Mouse (Mus musculus): ENCODE measurements around the gene Gm973. TPM values are rescaled to one million over a fixed set of nuclear protein-coding genes. Genes with fewer than 3 reads are reported as not detected.

Gene Gm973
- polyA plus RNA-seq (2015; fragmentation: Nextera tagmentation; extraction: Ambion mirVana): 9.6 and 10.0 TPM in 2 replicates

DNA sequence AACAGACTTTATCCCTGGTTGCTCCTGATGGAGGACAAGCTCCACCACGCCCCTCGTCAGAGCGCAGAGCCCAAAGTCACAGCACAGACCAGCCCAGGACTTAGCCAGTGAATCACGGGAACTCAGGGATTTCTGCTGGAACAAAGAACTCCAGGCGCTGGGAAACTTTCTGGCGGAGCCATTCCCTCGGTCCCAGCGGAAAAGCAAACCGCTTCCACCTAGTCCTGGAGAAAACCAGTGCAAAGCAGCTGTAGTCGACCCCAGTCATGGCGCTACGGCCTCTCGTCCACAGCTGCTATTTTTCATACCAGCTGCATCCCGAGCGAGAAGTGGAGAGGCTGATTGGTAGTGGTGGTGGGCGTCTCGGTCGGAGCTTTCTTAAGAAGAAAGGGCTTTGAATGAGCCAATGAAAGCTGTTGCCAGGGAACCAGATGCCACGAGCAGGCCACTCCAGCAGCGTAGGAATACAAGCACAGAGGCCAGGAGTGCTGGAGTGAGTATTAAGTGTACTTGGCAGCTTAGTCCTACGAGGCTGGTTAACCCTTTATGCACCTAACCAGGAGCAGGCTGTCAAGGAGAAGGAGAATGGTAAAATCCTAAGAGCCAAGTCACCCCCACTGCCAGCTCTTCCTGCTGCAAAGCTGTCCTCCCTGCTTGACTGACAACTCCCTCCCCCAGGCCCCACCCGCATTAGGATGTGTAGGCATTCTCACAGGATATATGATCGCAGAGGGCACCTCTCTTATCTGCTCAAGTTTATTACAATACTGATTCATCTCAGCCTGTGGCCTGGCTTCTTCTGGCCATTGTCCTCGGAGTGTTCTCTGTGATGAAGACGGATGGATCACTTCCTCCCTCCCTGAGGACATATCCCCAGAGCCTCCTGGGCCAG, at the start of gene Gm973:
TSS of gene Gm973 (plus strand) at position 239 of the 892 bp plus-strand sequence.
- Histone ChIP-seq H3K4me1 (peaks cover 52% of the 10 kb centered on the region), H3K36me3 (no peaks in the 10 kb centered on the region), H3K4me2 (peak within 1 kb of the TSS; percentile 61), H3K27me3 (replicated peaks) (0 out of 2 replicates have a peak, but pooled peaks cover 2% of the 10 kb centered on the region), H3K9me3 (replicated peaks) (no peaks in the 10 kb centered on the region), H3K4me3 (replicated peaks) (peak within 1 kb of the TSS; percentile 39), H3K27ac (replicated peaks) (peak within 1 kb of the TSS; percentile 83), H3K9ac (replicated peaks) (peak within 1 kb of the TSS; percentile 29)
- 2% methylated on average over 25 of the region's 25 CpGs for WGBS
- peak; percentile 90 for ATAC-seq (ENCODE audit: low FRiP score)

DNA sequence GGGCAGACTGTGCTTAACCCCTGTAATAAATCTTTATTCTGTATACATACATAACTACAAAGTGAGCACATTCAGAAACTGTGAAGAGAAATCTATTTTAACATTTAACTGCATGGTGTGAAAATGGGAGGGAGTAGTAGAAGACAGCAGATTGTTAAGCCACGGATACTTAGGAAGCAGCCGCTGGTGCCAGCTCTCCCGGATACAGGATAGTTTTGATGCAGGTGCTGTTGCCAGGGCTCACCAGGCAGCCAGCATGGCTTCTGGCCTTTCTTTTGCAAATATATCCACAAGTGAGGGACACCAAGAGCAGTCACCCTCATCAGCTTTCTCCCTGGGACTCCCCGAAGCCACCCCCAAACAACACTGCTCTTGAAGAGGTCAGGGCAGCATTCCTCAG, 46.9 kb upstream of the Gm973 start:
- Histone ChIP-seq H3K27ac (replicated peaks) (no peak overlapping the region), H3K4me2 (no peak overlapping the region), H3K9me3 (replicated peaks) (no peaks in the 10 kb centered on the region), H3K27me3 (replicated peaks) (no peaks in the 10 kb centered on the region; the same call in 1 of the 2 replicates), H3K36me3 (no peaks in the 10 kb centered on the region), H3K4me1 (peaks cover 32% of the 10 kb centered on the region), H3K4me3 (replicated peaks) (no peak overlapping the region), H3K9ac (replicated peaks) (no peak overlapping the region)
- no peak for ATAC-seq (ENCODE audit: low FRiP score)
- WGBS: 19% methylated on average over 4 of the region's 4 CpGs

DNA sequence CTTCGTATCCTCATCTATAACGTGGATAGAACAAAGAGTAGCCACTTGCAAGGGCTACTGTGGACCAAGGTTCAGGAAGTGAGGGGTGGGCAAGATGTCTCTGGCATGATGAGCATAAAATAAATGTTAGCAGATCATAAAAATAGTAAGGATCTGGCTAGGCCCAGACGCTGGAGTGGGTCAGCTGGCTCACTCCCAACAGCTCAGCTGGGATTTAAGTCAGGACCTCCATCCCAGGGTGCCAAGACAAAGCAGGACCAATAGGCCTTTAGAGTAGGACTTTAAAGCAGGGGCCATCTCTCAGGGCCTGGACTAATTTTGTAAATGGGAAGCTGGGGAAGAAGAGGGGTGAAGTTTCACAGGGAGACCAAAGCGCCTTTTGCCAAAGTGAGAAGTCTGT, 45.3 kb upstream of the Gm973 start:
- H3K9me3 ChIP-seq (replicated peaks): no peaks in the 10 kb centered on the region
- H3K27ac ChIP-seq (replicated peaks): no peak overlapping the region
- no peak for ATAC-seq (ENCODE audit: low FRiP score)
- WGBS: 45% methylated on average over 4 of the region's 4 CpGs
- peaks cover 20% of the 10 kb centered on the region for H3K4me1 ChIP-seq
- H3K27me3 ChIP-seq (replicated peaks): no peaks in the 10 kb centered on the region; the same call in 1 of the 2 replicates
- H3K4me2 ChIP-seq: no peak overlapping the region
- H3K36me3 ChIP-seq: no peaks in the 10 kb centered on the region
- H3K9ac ChIP-seq (replicated peaks): no peak overlapping the region
- H3K4me3 ChIP-seq (replicated peaks): no peak overlapping the region

DNA sequence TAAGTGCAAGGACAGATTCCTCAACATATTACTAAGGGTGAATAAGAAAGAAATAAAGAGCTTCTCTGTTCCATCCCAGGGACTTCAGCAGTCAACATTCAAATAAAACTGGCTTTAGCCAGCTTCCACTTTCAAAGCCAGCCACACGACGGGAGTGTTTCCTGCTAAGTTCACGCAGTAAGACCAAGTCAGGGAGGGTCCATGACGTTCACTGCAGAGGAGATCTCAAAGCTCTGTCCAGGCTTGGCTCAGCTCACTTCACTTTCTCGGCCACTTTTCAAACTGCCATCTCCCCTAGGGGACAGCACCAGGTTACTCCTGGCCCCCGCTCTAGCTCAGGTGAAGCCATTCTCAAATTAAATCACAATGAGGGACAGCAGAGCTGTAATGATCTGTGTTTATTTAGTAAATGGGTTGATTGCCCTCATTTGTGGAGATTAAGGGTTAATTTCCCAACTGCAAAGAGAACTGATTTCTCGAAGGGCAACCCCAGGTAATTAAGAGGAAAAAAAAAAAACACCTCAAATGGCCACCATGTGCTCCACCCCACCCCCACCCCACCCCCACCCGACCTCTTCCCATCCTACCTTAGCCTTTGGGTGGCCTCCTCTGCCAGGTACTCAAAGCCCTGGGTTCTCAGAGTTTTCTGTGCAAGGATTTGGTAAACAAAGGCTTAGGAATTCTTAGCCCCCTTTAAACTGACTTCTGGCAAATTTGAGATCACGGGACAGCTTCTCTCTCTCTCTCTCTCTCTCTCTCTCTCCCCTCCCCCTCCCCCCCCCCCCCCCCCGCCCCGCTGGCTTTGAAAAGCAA, 43.5 kb upstream of the Gm973 start:
- H3K4me1 ChIP-seq: peaks cover 17% of the 10 kb centered on the region; the same call in 1 of the 2 replicates
- WGBS: 16% methylated on average over 9 of the region's 11 CpGs
- H3K9me3 ChIP-seq (replicated peaks): no peaks in the 10 kb centered on the region
- H3K27ac ChIP-seq (replicated peaks): no peak overlapping the region
- H3K36me3 ChIP-seq: no peaks in the 10 kb centered on the region
- H3K9ac ChIP-seq (replicated peaks): no peak overlapping the region
- H3K27me3 ChIP-seq (replicated peaks): no peaks in the 10 kb centered on the region
- no peak overlapping the region for H3K4me2 ChIP-seq
- no peak for ATAC-seq (ENCODE audit: low FRiP score)
- no peak overlapping the region for H3K4me3 ChIP-seq (replicated peaks)

DNA sequence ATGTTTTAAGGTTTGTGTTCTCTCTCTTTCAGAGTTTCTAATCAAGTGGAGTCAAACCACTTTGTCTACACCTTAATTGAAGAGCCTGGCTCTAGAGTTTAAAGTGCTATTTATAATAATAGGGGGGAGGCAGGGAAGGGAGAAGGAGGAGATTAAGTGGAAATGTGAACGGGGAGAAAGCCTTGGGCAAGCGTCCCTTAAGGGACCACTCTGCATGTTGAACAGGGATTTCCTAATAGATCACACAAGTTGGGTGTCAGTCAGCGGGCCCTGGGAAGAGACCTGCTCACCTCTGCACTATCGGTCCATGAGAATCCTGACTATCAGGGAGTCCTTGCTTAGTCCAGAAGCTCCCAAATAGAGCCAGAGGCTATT, 42.9 kb upstream of the Gm973 start:
- Histone ChIP-seq H3K36me3 (no peaks in the 10 kb centered on the region), H3K27me3 (replicated peaks) (no peaks in the 10 kb centered on the region), H3K27ac (replicated peaks) (no peak overlapping the region), H3K9me3 (replicated peaks) (no peaks in the 10 kb centered on the region), H3K4me1 (peaks cover 17% of the 10 kb centered on the region; the same call in 1 of the 2 replicates), H3K4me2 (no peak overlapping the region), H3K9ac (replicated peaks) (no peak overlapping the region), H3K4me3 (replicated peaks) (no peak overlapping the region)
- ATAC-seq (ENCODE audit: low FRiP score): no peak
- 7% methylated on average over 4 of the region's 4 CpGs for WGBS

GRCm38 (mm10) chr1:59475618-59476017, 40.4 kb upstream of the Gm973 start:
- Histone ChIP-seq H3K9ac (replicated peaks) (no peak overlapping the region), H3K9me3 (replicated peaks) (no peaks in the 10 kb centered on the region), H3K36me3 (no peaks in the 10 kb centered on the region), H3K27me3 (replicated peaks) (no peaks in the 10 kb centered on the region), H3K4me2 (no peak overlapping the region), H3K27ac (replicated peaks) (no peak overlapping the region), H3K4me3 (replicated peaks) (no peak overlapping the region), H3K4me1 (peaks cover 18% of the 10 kb centered on the region)
- WGBS: 35% methylated on average over 2 of the region's 2 CpGs
- ATAC-seq (ENCODE audit: low FRiP score): no peak

DNA sequence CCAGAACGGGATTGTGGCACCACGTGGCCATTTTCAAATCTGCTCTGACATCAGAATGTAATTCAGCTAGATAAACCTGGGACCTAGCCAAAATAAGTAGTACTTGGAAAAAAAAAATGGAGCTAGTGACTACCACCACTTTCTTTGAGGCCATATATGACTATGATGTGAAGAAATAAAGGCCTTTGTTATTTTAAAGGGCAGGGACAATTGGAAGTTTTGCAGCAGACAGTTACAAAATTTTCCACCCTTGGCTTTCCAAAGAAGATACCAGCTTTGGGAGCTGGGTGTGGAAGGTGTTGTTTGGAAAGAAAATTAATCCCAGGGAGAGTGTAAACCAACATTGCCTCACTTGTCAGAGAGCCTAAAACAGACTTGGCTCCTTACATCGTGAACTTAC, 37.2 kb upstream of the Gm973 start:
- no peaks in the 10 kb centered on the region for H3K36me3 ChIP-seq
- H3K4me2 ChIP-seq: no peak overlapping the region
- no peak overlapping the region for H3K4me3 ChIP-seq (replicated peaks)
- 85% methylated on average over 3 of the region's 3 CpGs for WGBS
- no peak overlapping the region for H3K9ac ChIP-seq (replicated peaks)
- H3K27me3 ChIP-seq (replicated peaks): peaks cover 2% of the 10 kb centered on the region; the same call in 1 of the 2 replicates
- H3K9me3 ChIP-seq (replicated peaks): no peaks in the 10 kb centered on the region
- H3K4me1 ChIP-seq: peaks cover 33% of the 10 kb centered on the region
- H3K27ac ChIP-seq (replicated peaks): no peak overlapping the region
- no peak for ATAC-seq (ENCODE audit: low FRiP score)

- peak overlapping the region; percentile 18; the same call in 1 of the 2 replicates for H3K9ac ChIP-seq (replicated peaks)
- H3K4me3 ChIP-seq (replicated peaks): peak overlapping the region; percentile 61
- peak overlapping the region; percentile 95 for H3K4me2 ChIP-seq
- no peaks in the 10 kb centered on the region for H3K9me3 ChIP-seq (replicated peaks)
- H3K27ac ChIP-seq (replicated peaks): peak overlapping the region; percentile 82
- no peak for ATAC-seq (ENCODE audit: low FRiP score)
- WGBS: 3% methylated on average over 23 of the region's 23 CpGs
- peaks cover 2% of the 10 kb centered on the region; the same call in 1 of the 2 replicates for H3K27me3 ChIP-seq (replicated peaks)
- H3K4me1 ChIP-seq: peaks cover 46% of the 10 kb centered on the region
- H3K36me3 ChIP-seq: no peaks in the 10 kb centered on the region
Measured at GRCm38 (mm10) chr1:59480821-59481455, 35.1 kb upstream of the Gm973 start.

- WGBS: under 1% methylated on average over 55 of the region's 57 CpGs
- Histone ChIP-seq H3K27ac (replicated peaks) (peak overlapping the region; percentile 82), H3K36me3 (no peaks in the 10 kb centered on the region), H3K9ac (replicated peaks) (peak overlapping the region; percentile 62), H3K4me1 (peaks cover 50% of the 10 kb centered on the region), H3K27me3 (replicated peaks) (peaks cover 2% of the 10 kb centered on the region; the same call in 1 of the 2 replicates), H3K4me2 (peak overlapping the region; percentile 95), H3K4me3 (replicated peaks) (peak overlapping the region; percentile 61), H3K9me3 (replicated peaks) (no peaks in the 10 kb centered on the region)
- ATAC-seq (ENCODE audit: low FRiP score): peak; percentile 94
Measured at GRCm38 (mm10) chr1:59481456-59482291, 34.4 kb upstream of the Gm973 start.

DNA sequence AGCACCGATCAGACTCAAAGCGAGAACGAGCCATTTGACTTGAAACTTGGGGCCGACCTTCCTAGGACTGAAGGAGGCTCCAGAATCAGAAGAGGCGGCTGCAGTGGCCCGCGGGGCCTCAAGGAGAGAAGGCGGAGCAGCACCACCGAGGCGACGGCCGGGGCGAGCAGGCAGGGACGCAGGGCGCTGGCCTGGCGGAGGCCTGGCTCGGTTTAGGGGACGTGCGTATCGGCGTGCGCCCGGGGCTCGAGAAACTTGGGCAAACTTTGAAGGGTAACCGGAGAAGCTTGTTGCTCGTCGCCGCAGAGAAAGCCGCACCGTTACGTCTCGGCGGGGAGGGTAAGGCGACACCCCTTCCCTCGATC, 33.8 kb upstream of the Gm973 start, which contains the start of gene Fzd7:
TSS of gene Fzd7 (plus strand) at position 94 of the 365 bp plus-strand sequence.
- H3K27me3 ChIP-seq (replicated peaks): peaks cover 2% of the 10 kb centered on the region; the same call in 1 of the 2 replicates
- ATAC-seq (ENCODE audit: low FRiP score): peak; percentile 26
- H3K4me3 ChIP-seq (replicated peaks): peak within 1 kb of the TSS; percentile 61
- no peaks in the 10 kb centered on the region for H3K9me3 ChIP-seq (replicated peaks)
- H3K27ac ChIP-seq (replicated peaks): peak within 1 kb of the TSS; percentile 82
- peaks cover 54% of the 10 kb centered on the region for H3K4me1 ChIP-seq
- no peaks in the 10 kb centered on the region for H3K36me3 ChIP-seq
- peak within 1 kb of the TSS; percentile 62 for H3K9ac ChIP-seq (replicated peaks)
- WGBS: 0% methylated on average over 24 of the region's 35 CpGs
- peak within 1 kb of the TSS; percentile 95 for H3K4me2 ChIP-seq

Data from neural tube, embryonic 15.5 days (tissue).